ENCODE assay signal across 8 mouse cellular contexts in the genomic region with DNA sequence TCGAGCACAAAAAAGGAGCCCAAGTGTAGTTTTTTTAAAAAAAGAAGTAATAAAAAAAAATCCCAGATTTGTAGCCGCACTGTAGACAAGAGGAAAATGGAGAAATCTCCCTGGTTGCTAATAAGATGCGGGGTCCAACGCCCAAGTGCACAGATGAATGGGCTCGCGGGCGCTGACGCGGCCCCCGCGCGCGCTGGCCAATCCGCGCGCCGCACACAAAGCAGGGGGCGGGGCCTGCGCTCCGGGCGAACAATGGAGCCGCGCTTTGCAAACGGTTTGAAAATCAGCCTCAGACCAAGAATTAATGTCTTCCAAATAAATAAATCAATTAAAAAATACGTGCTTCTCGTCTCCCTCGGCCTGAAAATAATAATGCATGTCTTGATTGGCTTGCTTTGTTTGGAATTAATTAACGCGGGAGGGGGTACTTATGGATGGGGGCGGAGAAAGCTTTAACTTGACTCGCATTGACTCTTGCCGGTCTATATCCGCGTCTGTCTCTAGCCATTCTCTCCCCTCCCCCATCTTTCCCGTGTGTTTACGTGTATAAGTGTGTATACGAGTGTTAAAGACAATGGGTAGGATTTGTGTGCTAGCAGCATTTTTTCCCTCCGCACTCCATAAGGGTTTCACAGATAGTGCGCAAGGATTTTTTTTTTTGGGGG. TPM values are rescaled to one million over a fixed set of nuclear protein-coding genes. Genes with fewer than 3 reads are reported as not detected.
DNase-seq lines count a peak whose midpoint lies in the region; ATAC-seq and TF ChIP-seq lines count a peak whose summit lies in the region.

Gene Marcks (minus strand): TSS at position 143 of the 665 bp plus-strand sequence.

- intact Hi-C loops in left cerebral cortex, adult 2 months (cut with DNase I), result loop anchor here (5.0 kb wide), 5 partner anchors 122 to 1128 kb away; no protein-coding TSS in a partner anchor

- H3K27ac ChIP-seq in left cerebral cortex, adult 2 months, result peak within 1 kb of the TSS; percentile 97
- peak within 1 kb of the TSS; percentile 99 for H3K27ac ChIP-seq in macrophage

- ATAC-seq in common myeloid progenitor, adult 5-6 weeks (replicated peaks; ENCODE audit: low read depth, poor library complexity, severe bottlenecking), result peak; percentile 48

- no peaks in the 10 kb centered on the region for H3K36me3 ChIP-seq in macrophage (ENCODE audit: inconsistent target)

- no peak for TF ChIP-seq CTCF in left cerebral cortex, adult 2 months (IDR thresholded peaks at IDR 0.05)

- H3K79me2 ChIP-seq in macrophage (ENCODE audit: inconsistent target), result peaks cover 48% of the 10 kb centered on the region

- WGBS in macrophage (ENCODE audit: missing documents), result 1% methylated on average over 38 of the region's 39 CpGs

- DNase-seq in ZHBTc4 (ENCODE audit: low read depth, low spot score), result peak; percentile 92
- DNase-seq in gastrocnemius, postnatal 10 days, result peak; percentile 88
- peak; percentile 95 for DNase-seq in hindlimb bud, embryonic 11.5 days (ENCODE audit: extremely low spot score, low read depth, low spot score)
- DNase-seq in left cerebral cortex, adult 2 months (ENCODE audit: extremely low spot score in 1 of 2, low spot score in 2 of 2), result peak; percentile 85 to 88
- peak; percentile 89 for DNase-seq in right cerebral cortex, adult 18-20 months
- peak; percentile 71 for DNase-seq in urinary bladder, adult 2 months (ENCODE audit: low spot score)

- H3K4me3 ChIP-seq in left cerebral cortex, adult 2 months, result peak within 1 kb of the TSS; percentile 91
- H3K4me3 ChIP-seq in macrophage (ENCODE audit: inconsistent target), result peak within 1 kb of the TSS; percentile 100

RNA-seq across cellular contexts. Expression of gene Marcks, which starts in this region (rescaled TPM):
- 10.3 and 17.0 TPM in 2 replicates for total RNA-seq in common myeloid progenitor, adult 5-6 weeks (2017)
- 100 to 1,000 TPM; 156 to 179 TPM for total RNA-seq in gastrocnemius, postnatal 10 days (2021)
- 100 to 1,000 TPM; 139 to 154 TPM for total RNA-seq in left cerebral cortex, adult 2 months (2021)
- total RNA-seq in macrophage (2018; cell fraction: chromatin; rRNA removed), result 100 to 1,000 TPM in 25 of 26 experiments, 10 to 100 TPM in 1; 69.7 to 324 (median 222) TPM
- total RNA-seq in macrophage (2018; cell fraction: cytosol; rRNA removed), result 100 to 1,000 TPM; 217 to 702 (median 423) TPM
- total RNA-seq in macrophage (2018; cell fraction: nucleus; rRNA removed), result 100 to 1,000 TPM; 328 to 909 (median 702) TPM
- polyA plus RNA-seq in macrophage (2018), result 148 to 286 TPM (median 166 TPM) in 3 replicates
- polyA plus RNA-seq in urinary bladder, adult 2 months (2012; rRNA removed), result 67.3 and 70.4 TPM in 2 replicates

Comparison
In these comparisons a context has a peak if more than half of its experiments do, and no peak if none do; other contexts are left out.
1. Peak in every context shown above with its lines: DNase-seq, ATAC-seq, H3K4me3 ChIP-seq and H3K27ac ChIP-seq.